24 mouse cellular contexts compared by ENCODE assay signal in genomic region chr7:100157669-100158068, GRCm38 (mm10). TPM values are rescaled to one million over a fixed set of nuclear protein-coding genes. Genes with fewer than 3 reads are reported as not detected.
A peak's percentile ranks its signal among the peaks of the same experiment; 100 is the strongest.
DNase-seq lines count a peak whose midpoint lies in the region; ATAC-seq lines count a peak whose summit lies in the region.
"Had no signal": no experiment of that assay in that cellular context is flagged by ENCODE, and none has a peak within 500 bp of the region (broad histone marks: within the 10 kb centered on the region; RNA-seq: fewer than 3 reads in every experiment).

No protein-coding gene starts in this region.

- H3K9ac ChIP-seq in liver, embryonic 11.5 days (ENCODE audit: low read depth, low read length) = no peak overlapping the region
- H3K9ac ChIP-seq: heart, embryonic 13.5 days; limb, embryonic 12.5 days; liver, embryonic 13.5 days; lung, embryonic 14.5 days; midbrain, embryonic 12.5 days had no signal

- no peaks in the 10 kb centered on the region for H3K36me3 ChIP-seq in splenic B cell, adult 2 months (ENCODE audit: control insufficient read depth, insufficient read depth, low read length, poor library complexity, severe bottlenecking)
- no peaks in the 10 kb centered on the region for H3K36me3 ChIP-seq in liver, embryonic 11.5 days (ENCODE audit: control insufficient read depth, insufficient read depth, low read length)
- H3K36me3 ChIP-seq: limb, embryonic 12.5 days; liver, embryonic 13.5 days; midbrain, embryonic 12.5 days had no signal

- H3K9me3 ChIP-seq in liver, embryonic 11.5 days (ENCODE audit: control insufficient read depth, low read length) = no peaks in the 10 kb centered on the region
- H3K9me3 ChIP-seq: heart, embryonic 13.5 days; limb, embryonic 12.5 days; liver, embryonic 13.5 days; midbrain, embryonic 12.5 days had no signal

- H3K4me1 ChIP-seq in liver, embryonic 11.5 days (replicated peaks; ENCODE audit: control insufficient read depth, insufficient read depth, low read length) = peaks cover 7% of the 10 kb centered on the region; the same call in 1 of the 2 replicates

- no peak for ATAC-seq in liver, embryonic 11.5 days (replicated peaks; ENCODE audit: low FRiP score)
- ATAC-seq: forebrain, embryonic 16.5 days; hindbrain, postnatal 0 days had no signal

- peak; percentile 87 for DNase-seq in heart, adult 11 months
- no peak for DNase-seq in heart, postnatal 25 days (ENCODE audit: low spot score)
- DNase-seq in MEL-GATA-1-ER (ENCODE audit: extremely low read depth, low read depth) = peak; percentile 30
- DNase-seq in fat pad, adult 2 months (ENCODE audit: extremely low read depth, low read depth, low spot score) = peak; percentile 87
- peak; percentile 20 for DNase-seq in splenic B cell, adult 2 months (ENCODE audit: low read depth, low spot score)
- no peak for DNase-seq in frontal cortex, postnatal 14 days (ENCODE audit: low spot score in 2 of 2)
- DNase-seq in liver, embryonic 11.5 days (ENCODE audit: low spot score) = no peak
- DNase-seq: adrenal gland, adult 8-10 months; cerebellum, adult 11 months; gastrocnemius, adult 2 months; heart, postnatal 36 days; kidney, adult 18-20 months; liver, embryonic 13.5 days; lung, embryonic 14.5 days; thymus, adult 18-20 months had no signal

- H3K4me3 ChIP-seq in liver, embryonic 11.5 days (ENCODE audit: low read depth, low read length) = no peak overlapping the region
- H3K4me3 ChIP-seq: gastrocnemius, adult 2 months; heart, embryonic 13.5 days; limb, embryonic 12.5 days; liver, embryonic 13.5 days; midbrain, embryonic 12.5 days had no signal

- no peak overlapping the region for H3K4me2 ChIP-seq in liver, embryonic 11.5 days
- H3K4me2 ChIP-seq: heart, embryonic 13.5 days; limb, embryonic 12.5 days; liver, embryonic 13.5 days; lung, embryonic 14.5 days; midbrain, embryonic 12.5 days had no signal

- intact Hi-C loops in heart, postnatal 25 days (cut with DNase I) = loop anchor here (2.0 kb wide), 2 partner anchors 25 to 35 kb away; no protein-coding TSS in a partner anchor

- H3K27ac ChIP-seq in liver, embryonic 11.5 days (ENCODE audit: low read depth, low read length) = no peak overlapping the region
- H3K27ac ChIP-seq: gastrocnemius, adult 2 months; heart, embryonic 13.5 days; hindbrain, postnatal 0 days; kidney, postnatal 0 days; limb, embryonic 12.5 days; liver, embryonic 13.5 days; macrophage; midbrain, embryonic 12.5 days had no signal

- 76% methylated on average over 4 of the region's 4 CpGs for whole genome bisulfite sequencing in liver, embryonic 11.5 days

- H3K27me3 ChIP-seq in splenic B cell, adult 2 months (ENCODE audit: control insufficient read depth, insufficient read depth, low read length, poor library complexity, severe bottlenecking) = no peaks in the 10 kb centered on the region
- no peaks in the 10 kb centered on the region for H3K27me3 ChIP-seq in liver, embryonic 11.5 days (replicated peaks; ENCODE audit: control insufficient read depth, insufficient read depth, low read length)
- H3K27me3 ChIP-seq: heart, embryonic 13.5 days; limb, embryonic 12.5 days had no signal

RNA-seq across cellular contexts. Expression of gene Lipt2, which starts 1.4 kb away (rescaled TPM):
- total RNA-seq in heart, postnatal 25 days (2021) = 1 to 10 TPM; 4.6 to 5.3 TPM
- 18.1 and 19.0 TPM in 2 replicates for polyA plus RNA-seq in liver, embryonic 11.5 days (2014; fragmentation: Nextera tagmentation; extraction: Ambion mirVana)

RNA-seq across cellular contexts. Expression of gene Kcne3, which starts 18.6 kb away (rescaled TPM):
- total RNA-seq in heart, postnatal 25 days (2021) = 1 to 10 TPM; 1.0 to 1.1 TPM
- 10.9 and 11.4 TPM in 2 replicates for polyA plus RNA-seq in liver, embryonic 11.5 days (2014; fragmentation: Nextera tagmentation; extraction: Ambion mirVana)
- total RNA-seq: ES-E14; hindbrain, postnatal 0 days; left cerebral cortex, postnatal 10 days had no signal

RNA-seq across cellular contexts. Expression of gene Pold3, which starts 36.3 kb away (rescaled TPM):
- total RNA-seq in heart, postnatal 25 days (2021) = 1 to 10 TPM; 9.4 to 9.8 TPM
- 94.5 and 95.4 TPM in 2 replicates for polyA plus RNA-seq in liver, embryonic 11.5 days (2014; fragmentation: Nextera tagmentation; extraction: Ambion mirVana)

Comparison
In these comparisons a context has a peak if more than half of its experiments do, and no peak if none do; other contexts are left out.
1. DNase-seq: peak in heart, adult 11 months (single experiment), MEL-GATA-1-ER (single experiment), fat pad, adult 2 months (single experiment) and splenic B cell, adult 2 months (single experiment); none in heart, postnatal 25 days (single experiment), frontal cortex, postnatal 14 days (0 of 2) and liver, embryonic 11.5 days (single experiment).